Mouse (Mus musculus) kidney, adult 18-20 months (tissue): ENCODE results near the gene Il10rb.

Source experiments
- DNase-seq: peaks from one replicate; pipeline ENCODE4 v3.0.0; 2021

Gene Il10rb

DNA sequence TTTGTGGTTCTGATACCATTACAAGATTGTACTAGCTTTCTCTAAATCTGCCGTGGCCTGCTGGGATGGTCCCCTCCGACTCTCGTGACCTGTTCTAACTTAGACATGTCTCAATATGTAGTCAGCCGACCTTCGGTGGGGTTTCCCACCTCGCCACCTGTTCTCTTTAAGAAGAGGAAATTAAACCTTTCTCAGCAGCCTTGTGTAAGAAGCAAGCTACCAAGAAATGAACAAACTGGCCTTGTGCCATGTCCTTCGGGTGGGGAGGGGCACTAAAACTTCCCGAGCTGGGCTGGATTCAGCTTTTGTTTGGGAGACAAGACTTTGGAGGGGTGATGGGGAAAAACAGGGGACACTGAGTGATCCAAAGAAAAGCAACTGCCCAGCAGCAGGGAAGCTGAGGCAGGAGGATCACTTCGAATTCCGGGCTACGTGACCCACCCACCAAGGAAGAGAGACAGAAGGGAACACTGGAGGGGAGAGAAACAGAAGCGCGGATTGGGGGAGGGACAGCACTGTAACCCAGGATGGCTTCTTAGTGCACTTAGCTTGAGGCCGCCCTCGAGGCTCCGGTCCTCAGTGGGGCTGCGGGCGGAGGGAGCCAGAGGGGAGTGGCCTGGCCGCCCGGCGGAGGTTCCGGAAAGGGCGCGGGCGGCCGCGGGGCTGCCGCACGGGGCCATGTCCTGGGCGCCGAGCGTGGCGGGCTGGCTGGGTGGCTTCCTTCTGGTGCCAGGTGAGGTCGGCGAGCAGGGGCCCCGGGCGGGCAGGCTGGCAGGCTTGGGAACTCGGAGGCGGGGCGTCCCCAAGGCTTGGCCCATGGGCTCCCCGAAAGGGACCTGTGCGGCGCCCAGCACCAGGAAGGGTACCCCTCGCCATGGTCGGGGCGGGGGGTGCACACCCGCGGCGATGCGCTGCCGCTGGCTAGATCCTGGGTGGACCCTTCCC is at the start of gene Il10rb:
TSS of gene Il10rb (plus strand) at position 525 of the 945 bp plus-strand sequence.
- DNase-seq: peak; percentile 85

DNA sequence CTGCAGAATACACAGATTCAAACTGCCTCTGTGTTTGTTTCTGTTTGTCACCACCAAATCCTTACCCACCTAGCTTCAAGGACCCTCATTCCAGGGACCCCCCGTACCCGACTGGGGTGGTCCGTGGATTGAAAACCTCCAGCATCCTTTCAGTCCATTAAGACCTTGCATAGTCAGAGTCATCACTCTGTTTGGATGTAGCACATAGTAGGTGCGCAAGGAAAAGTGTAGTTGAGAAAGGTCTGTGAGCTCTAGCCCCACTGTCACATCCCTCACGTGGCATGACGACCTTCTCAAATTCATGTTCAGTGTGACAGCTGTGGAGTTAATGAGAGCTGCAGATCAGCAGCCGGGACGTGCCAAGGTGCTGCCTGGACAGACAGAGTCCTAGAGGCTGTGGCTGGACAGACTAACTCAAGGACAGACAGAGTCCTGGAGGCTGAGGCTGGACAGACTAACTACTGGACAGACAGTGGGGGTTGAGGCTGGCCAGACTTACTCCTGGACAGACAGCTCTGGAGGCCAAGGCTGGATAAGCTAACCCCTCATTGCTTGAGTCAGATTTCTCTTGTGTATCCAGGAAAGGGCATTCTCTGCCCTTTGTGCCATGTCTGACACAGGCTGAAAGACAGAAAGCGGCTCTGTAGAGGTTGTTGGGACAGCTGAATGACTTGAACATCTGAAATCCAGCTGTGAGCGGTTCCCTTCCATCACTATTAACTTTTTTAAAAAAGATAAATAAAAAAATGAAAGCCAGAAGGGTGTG is 49.0 kb upstream of the Il10rb start:
- no peak for DNase-seq

DNA sequence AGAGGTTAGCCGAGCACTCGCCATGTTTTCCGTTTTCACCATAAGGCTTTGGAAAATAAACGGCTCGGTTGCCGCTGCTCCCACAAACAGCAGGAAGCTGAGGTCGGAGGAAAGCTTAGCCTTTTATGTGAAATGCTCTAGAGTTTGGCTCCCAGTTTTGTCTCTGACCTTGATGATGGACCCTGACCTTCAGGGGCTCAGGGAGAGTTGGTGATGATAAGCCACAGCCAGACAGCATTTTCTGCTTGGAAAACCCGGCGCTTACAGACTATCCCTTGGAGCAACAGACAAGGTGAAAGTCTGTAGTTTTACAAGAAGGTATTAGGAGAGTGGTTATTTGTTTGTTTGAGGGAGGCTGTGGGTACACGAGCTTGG is 48.5 kb upstream of the Il10rb start:
- DNase-seq: no peak

DNA sequence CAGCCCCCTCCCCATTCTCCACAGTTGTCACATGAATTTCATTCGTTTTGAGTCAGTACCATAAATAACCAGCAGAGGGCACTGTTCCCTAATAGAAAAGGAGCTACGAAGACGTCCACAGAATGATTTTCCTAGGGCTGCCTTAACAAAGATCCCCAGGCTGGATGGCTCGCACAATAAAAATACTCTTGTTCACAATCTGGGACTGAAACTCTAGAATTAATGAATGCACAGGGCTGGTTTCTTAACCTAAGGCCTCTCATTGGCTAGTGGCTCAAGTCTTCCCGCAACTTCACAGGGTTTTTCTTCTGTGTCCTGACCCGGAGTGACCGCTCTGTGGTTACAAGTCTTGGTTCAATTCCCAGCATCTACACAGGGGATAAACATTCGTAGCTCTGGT is 47.4 kb upstream of the Il10rb start:
- peak; percentile 52 for DNase-seq

DNA sequence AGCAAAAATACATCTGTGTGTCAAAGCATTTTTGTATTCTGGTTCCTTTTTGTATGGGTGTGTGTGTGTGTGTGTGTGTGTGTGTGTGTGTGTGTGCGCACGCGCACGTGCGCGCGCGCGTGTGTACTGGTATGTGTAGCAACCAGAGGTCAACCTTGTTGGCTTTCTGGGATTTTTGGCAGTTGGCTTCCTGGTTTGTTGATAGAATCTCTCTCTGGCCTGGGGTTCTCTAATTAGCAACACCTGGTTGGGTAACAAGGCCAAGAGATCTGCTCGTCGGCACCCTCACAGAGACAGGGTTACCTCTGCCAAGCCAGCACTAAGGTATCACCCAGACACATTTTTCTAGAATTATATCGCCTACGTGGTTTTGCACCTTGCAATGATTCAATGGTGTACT is 46.4 kb upstream of the Il10rb start:
- DNase-seq: no peak

DNA sequence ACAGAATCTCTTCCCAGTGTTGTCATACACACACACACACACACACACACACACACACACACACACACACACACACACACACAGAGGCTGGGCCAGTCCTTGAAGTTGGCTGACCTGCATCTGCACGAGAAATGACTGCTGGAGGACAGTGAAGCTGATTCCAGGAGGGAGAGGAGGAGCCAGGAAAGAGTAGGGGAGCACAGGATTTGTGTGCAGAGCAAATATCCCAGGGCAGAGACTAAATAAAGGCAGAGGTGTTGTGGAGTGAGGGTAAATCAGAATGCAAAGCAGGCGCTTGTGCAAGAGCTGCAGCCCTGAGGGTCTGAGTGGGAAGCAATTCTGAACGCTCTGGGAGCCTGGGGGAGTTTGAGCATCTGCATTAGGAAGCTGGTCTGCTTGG is 45.8 kb upstream of the Il10rb start:
- no peak for DNase-seq

DNA sequence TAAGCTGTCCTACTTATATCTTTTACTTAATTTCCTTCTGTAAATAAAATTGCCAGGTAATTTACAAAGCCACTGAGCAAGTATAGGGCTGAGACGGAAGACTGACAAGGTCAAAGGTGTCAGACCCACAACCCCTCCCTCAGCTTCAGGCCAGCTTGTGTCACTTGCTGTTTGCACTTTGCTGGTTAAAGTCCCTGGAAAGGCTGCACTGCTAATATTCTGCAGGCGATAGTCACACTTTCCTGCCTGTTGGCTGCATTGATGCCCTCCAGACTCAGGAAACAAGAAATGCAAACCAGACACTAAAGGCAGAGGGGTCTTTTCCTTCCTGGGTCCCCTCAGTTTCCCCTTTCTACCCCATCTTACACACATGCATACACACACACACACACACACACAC is 44.0 kb upstream of the Il10rb start:
- DNase-seq: no peak

DNA sequence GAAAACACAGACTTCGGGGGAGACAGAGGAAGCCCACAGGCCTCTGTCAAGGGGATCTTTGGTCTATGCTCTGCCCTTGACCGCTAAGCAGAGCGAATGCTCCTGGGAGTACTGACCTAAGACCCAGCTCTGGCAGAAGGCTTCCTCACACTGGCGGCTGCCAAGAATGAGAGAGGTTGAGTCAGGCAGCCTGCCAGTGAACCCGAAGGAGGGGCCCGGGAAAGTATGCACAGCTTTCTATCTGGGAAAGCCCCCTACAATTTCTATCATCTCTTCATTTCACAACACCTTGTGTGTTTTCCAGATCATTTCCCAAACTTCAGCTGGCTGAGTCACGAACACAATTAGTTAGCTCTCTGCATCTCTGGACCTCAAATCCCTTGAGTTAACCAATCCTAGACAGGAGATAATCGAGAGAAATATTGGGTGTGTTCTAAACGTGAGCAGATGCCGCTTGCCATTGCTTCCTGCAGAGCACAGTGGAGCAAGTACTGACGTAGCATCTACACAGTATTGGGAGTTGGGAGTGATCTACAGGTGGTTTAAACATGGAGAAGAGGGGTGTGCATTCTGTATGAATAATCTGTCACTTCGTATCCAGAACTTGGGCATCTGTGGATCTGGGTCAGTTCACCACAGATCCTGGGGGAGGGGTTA is 43.2 kb upstream of the Il10rb start:
- DNase-seq: peak; percentile 74

DNA sequence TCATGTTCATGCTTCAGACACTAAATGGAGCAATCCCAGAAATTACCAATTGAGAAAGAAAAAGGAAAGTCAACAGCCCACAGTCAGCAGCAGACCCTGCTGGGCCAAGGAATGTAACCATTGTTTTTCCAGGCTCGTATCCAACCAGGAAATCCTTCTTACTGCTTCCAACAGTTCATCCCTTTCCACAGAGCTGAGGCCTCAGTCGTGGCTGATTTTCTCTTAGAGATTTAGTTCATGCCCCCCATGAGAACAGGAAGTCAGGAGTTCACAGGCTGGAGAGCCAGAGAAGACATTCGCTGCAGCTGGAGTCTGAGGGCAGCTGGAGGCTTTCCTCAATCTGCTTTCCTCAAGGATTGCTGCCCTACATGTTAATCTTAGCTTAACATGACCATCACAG is 42.5 kb upstream of the Il10rb start:
- no peak for DNase-seq

DNA sequence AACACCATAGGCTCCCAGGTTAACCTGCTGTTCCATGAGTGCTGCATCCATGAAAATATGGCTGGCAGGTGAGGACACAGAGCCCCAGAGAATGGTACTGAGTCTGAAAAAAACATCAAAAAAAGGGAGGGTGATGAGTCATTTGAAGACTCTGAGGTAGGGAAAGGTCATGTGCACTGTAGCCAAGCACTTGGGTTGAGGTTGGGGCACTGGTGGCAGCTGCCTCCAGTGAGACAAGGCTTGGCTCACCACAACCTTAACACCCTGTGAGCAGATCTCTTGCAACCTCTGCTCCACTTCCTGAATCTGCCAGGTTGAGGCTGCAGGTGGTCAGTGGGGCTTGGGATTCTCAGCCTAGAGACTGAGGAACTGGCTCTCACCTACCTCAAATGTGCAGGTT is 39.4 kb upstream of the Il10rb start:
- no peak for DNase-seq

DNA sequence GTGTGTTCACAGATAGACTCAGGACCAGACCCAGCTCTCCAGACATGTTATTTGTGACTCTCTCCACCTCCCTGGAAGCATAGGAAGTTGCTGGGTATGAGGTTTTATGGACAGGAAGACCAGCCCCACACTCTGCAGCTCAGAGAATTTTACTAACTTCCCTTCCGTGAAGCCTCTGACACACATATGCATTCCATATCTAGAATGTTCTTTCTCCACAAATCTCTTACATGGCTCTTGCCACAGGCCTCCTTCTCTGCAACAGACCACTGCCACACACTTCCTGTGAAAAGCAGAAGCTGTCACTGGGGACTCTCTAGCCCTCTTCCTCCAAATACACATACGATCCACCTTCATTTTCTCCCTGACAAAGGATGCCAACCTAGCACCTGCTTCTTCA is 38.9 kb upstream of the Il10rb start:
- DNase-seq: no peak

DNA sequence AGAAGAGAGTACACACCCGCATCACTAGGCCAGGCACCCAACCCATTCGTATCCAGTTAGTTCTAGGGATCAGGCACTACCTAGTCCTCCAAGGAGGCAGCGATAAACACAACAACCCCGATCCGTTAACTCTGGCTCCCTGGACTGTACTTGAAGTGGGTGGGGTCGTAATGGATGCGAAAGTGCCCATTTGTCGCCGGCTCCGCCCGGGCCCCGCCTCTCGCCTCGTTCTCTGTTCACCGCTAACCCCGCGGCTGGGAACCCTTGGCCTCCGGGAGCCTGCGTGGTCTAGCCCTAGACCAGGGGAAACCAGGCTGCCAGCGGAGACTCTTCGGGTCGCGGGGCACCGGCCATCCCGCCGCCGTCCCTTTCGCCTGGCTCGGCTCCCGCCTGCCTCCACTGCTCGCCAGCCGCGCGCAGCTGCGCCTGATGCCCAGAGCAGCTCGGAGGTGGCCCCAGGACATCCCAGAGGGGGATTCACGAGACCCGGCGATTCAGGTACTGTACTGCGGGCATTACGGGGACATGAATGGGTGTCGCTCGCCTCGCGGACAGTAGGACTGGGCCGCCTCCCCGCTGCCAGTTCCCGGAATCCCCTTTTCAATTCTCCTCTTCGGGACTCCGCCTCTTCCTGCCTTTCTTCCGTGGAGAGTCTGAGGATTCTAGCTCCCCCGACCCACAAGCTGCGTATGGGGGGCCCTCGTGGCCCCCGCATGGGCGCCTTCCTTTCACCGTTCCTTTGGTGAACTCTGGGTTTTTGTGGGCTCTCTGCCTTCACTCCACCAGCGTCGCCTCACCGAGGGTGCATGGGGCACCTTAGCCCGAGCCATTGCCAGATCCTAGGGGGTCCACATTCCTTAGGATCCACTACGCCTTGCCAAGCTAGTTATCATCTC is 33.1 kb upstream of the Il10rb start, which contains the start of gene Ifnar2:
TSS of gene Ifnar2 (plus strand) at position 207 of the 896 bp plus-strand sequence.
- DNase-seq: peak; percentile 88

DNA sequence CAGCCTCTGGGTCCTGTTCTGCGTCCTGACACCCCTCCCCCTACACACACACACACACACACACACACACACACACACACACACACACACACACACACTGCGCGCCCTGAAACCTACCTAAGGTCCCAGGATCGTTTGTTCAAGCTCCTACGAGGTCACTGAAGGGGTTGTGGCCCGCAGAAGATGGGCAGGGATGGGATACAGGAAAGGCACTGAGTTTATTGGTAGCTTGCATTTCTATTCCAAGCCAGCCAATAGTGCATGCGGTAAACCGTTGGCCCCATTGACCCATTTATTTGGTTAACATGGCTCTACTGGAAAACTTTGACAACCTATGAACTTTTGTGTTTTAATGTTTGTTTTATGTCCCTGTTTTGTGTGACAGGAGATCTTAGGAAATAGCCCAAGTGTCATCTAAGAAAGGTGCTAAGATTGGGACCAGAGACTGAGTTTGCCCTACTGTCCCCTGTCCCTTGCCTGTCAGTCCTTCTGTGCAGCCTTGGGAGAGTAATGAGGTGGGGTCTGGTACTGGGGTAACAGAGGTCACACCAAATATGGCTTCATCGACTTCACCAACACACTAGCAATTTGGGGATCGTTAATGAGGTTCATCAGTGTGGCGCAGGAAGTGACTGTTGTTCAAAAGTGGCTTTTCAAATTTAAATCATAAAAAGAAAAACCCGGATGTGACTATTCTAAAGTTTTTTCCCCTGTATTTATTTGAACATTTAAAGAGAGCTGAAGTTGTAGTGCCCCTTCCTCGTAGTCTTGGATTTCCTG is 32.3 kb upstream of the Il10rb start:
- DNase-seq: no peak

DNA sequence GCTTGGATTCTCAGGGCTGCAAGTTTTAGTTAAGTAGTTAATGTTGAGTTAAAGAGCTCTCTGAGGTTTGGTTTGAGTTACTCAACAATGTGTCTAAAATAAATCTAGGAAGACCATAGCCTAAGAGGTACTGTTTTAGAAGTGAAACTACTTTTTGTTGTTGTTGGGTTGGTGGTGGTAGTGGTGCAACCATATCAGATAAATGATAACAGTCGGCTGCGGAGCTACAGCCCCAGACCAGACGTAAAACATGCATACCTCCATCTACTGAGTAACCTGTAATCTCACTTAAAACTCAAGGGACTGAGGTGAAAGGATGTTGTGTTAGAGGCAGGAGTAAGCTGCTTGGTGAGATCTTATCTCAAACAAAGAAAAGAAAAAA is 31.7 kb upstream of the Il10rb start:
- no peak for DNase-seq

DNA sequence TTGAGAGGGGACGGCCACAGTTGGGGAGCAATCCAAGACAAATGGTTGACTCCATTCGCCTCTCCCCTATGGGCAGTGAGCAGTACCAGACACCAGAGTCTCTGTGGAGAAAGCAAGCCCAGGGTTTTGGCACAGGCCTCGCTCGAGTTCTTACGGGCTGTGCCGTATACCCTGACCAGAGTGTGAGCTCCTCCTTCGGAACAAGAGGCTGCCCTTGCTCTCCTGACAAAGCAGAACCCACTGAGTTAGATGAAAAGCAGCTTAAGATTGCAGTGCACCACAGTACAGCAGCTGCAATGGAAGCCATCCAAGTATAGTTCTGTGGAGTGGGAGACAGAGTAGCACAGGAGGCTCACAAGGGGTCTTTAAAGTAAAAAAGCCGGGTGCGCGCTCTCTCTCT is 29.3 kb upstream of the Il10rb start:
- no peak for DNase-seq

DNA sequence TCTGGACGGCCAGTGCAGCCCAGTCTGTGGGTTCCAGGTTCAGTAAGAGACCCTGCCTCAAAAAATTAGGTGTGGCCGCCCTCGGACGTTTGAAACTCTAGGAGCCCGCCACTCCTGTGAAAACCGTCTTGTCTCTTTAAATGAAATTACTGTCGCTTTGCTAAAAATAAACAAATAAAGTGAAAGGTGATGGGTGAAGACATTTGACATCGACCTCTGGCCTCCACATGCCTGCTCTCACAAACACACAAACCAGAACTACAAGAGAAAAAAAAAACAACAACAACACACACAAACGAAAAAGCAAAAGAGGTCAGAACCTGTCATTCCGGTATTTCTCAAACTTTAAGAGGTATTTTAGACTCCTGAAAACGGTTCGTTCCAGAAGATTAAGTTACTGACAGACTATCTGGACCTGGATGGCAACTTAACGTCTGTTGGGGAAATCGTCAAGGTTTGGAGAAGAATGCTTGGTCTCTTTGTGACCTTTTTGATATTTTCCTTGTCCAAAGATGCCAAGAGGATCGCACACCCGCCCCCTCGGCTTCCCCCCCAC is 27.5 kb upstream of the Il10rb start:
- DNase-seq: no peak

DNA sequence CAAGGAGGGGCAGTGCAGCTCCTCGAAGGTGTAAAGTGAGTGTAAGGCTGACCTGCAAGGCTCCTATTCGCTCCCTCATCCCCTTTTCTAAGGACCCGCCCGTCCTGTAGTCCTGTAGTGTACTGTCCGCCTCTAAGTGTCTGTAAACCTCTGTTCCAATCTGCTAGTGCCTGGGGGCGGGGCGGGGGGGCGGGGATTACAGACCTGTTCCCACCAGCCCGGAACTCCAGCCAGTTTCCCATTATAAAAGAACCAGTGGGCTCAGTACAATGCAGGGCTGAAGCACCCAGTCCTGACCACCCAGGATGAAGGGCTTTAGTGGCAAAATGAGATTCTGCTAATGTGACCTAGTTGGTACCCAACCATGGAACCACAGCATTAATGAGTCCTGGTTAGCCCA is 27.0 kb upstream of the Il10rb start:
- no peak for DNase-seq

DNA sequence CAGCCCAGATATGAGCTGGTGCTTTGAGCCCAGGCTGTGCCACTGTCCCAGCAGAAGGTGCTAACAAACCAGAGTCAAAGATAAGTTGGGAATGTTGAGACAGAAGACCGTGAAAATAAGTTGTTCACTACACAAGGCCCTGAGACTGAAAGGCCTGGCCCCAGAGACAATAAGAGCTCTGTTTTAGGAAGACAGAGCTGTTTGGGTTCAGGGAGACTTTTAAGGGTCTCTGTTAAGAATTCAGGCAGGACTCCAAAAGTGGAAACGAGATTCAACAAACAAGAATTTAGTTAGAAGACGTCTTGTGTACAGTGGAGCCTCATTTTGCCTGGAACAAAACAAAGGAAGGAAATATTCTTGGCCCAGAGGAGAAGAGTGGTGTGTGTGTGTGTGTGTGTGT is 26.6 kb upstream of the Il10rb start:
- no peak for DNase-seq

DNA sequence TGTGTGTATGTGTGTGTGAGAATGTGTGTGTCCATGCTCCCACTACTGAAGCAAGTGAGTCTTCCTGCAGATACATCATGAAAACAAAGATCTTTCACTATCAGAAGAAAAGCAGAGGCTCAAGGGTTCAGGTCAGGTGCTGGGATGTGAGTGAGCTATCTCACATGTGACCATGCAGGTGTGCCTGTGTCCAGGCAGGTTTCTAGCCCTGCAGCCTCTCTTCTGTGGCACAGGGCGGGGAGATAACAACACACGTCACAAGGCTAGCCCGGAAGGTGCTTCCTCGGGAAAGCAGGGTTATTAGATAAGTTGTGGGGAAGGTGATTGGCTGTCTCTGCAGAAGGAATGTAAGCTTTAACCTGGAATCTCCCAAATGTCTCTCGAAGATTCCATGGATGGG is 25.8 kb upstream of the Il10rb start:
- DNase-seq: no peak

DNA sequence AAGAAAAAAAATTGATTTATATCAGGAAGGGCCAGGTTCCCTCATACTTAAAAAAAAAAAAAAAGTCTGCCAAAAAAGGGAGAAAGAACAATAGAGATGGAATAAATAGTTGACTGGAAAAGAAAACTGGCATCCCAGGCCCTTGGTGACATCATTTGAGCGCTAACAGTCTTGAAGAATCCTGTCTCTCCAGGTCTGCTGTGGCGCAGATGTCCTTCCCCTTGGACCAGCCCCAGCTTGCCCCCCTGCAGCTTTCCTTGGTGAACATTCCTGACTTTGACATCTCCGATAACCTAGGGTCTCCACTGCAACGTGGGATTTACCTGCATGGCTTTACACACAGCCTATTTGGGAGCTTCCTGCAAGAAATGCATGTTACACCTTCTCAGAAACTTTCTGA is 24.4 kb upstream of the Il10rb start:
- DNase-seq: no peak

DNA sequence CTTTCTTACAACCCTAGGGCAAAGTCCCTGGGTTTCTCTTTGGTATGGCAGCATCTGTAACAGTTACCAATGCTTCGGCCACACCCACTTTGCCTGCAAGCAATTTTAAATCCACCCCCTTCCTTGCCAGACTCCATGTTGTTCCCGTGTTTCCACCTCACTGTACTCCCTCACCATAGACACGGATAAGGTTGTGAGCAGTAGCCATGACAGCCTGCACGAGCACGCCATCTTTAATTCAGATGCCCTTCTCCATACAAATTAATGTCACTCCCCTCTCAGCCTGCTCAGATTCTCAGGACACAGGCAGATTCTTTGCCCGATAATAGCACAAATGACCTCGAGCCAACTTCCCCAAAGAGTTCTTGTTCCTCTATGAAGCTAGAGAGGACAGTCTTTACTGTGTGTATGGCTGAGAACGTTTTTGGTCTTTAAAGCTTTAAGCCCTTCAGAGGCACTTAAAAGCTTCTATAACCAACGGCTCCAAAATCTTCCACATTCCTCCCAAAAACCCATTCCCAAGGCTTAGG is 23.6 kb upstream of the Il10rb start:
- DNase-seq: no peak
